Mouse (Mus musculus) forebrain, embryonic 11.5 days (tissue): ENCODE measurements at regions not wholly inside any gene's neighbourhood (a gene's known extent, or its start where the extent isn't known, plus 50 kb on each side); places are given as distances from the start of the nearest gene placed in this dataset.

Experiments
- ATAC-seq: fragments of 200-750 bp; cut with Nextera tagmentation; replicated peaks from 2 replicates; pipeline ENCODE4 v1.8.0; 2017; ENCODE audit warnings: moderate TSS enrichment; ENCODE audit not compliant: low FRiP score
- DNase-seq: peaks from one replicate; pipeline ENCODE4 v3.0.0-alpha.2; 2017; ENCODE audit warnings: low spot score
- H3K27ac ChIP-seq: fragments of 300-500 bp; sonication (generic); 2 replicates; pipeline ENCODE4 v1.5.1; 2014; ENCODE audit warnings: low read depth, low read length
- H3K27me3 ChIP-seq: fragments of 300-500 bp; sonication (generic); 2 replicates; pipeline ENCODE4 v1.6.1; 2014; ENCODE audit warnings: mild to moderate bottlenecking, low read length, mixed read lengths; ENCODE audit not compliant: control insufficient read depth, insufficient read depth
- H3K36me3 ChIP-seq: fragments of 300-500 bp; sonication (generic); 2 replicates; pipeline ENCODE4 v1.6.1; 2014; ENCODE audit warnings: mild to moderate bottlenecking, low read length, moderate library complexity, mixed read lengths; ENCODE audit not compliant: control insufficient read depth, insufficient read depth
- H3K4me1 ChIP-seq: fragments of 300-500 bp; sonication (generic); replicated peaks from 2 replicates; pipeline ENCODE4 v1.6.1; 2014; ENCODE audit warnings: low read length, mixed read lengths; ENCODE audit not compliant: control insufficient read depth, insufficient read depth
- H3K4me2 ChIP-seq: fragments of 300-500 bp; sonication (generic); 2 replicates; pipeline ENCODE4 v1.6.1; 2014; ENCODE audit warnings: low read depth, mild to moderate bottlenecking, low read length, moderate library complexity, mixed read lengths; ENCODE audit not compliant: severe bottlenecking
- H3K4me3 ChIP-seq: fragments of 300-500 bp; sonication (generic); 2 replicates; pipeline ENCODE4 v1.5.1; 2014; ENCODE audit warnings: low read depth, low read length
- H3K9ac ChIP-seq: fragments of 300-500 bp; sonication (generic); 2 replicates; pipeline ENCODE4 v1.6.1; 2014; ENCODE audit warnings: low read length
- H3K9me3 ChIP-seq: fragments of 300-500 bp; sonication (generic); 2 replicates; pipeline ENCODE4 v1.6.1; 2016; ENCODE audit warnings: low read length, mixed read lengths; ENCODE audit not compliant: control insufficient read depth
- WGBS: fragments of 180-500 bp; shearing (Covaris S2); extraction: QIAGEN DNeasy Blood & Tissue Kit; methylation state at CpG from one replicate; pipeline ENCODE4 v1.1.7; 2014; 5-methylcytosine and 5-hydroxymethylcytosine counted together

GRCm38 (mm10) chr13:101017041-101017440 lies 183.8 kb upstream of the Slc30a5 start:
- H3K27me3 ChIP-seq, result no peaks in the 10 kb centered on the region
- H3K4me3 ChIP-seq, result no peak overlapping the region
- H3K4me2 ChIP-seq, result no peak overlapping the region
- H3K36me3 ChIP-seq, result no peaks in the 10 kb centered on the region
- no peak overlapping the region for H3K27ac ChIP-seq
- DNase-seq (no peak), ATAC-seq (no peak)
- no peak overlapping the region for H3K9ac ChIP-seq
- 76% methylated on average over 6 of the region's 6 CpGs for WGBS
- H3K4me1 ChIP-seq, result no peaks in the 10 kb centered on the region
- no peaks in the 10 kb centered on the region for H3K9me3 ChIP-seq

- WGBS, result 70% methylated on average over 1 of the region's 1 CpGs
Measured at GRCm38 (mm10) chr13:101016181-101016580, 183.0 kb upstream of the Slc30a5 start.

GRCm38 (mm10) chr13:101015435-101015834 lies 182.2 kb upstream of the Slc30a5 start:
- no peaks in the 10 kb centered on the region for H3K4me1 ChIP-seq
- no peak overlapping the region for H3K4me3 ChIP-seq
- WGBS, result 79% methylated on average over 3 of the region's 3 CpGs
- no peaks in the 10 kb centered on the region for H3K27me3 ChIP-seq
- no peak overlapping the region for H3K9ac ChIP-seq
- H3K36me3 ChIP-seq, result no peaks in the 10 kb centered on the region
- ATAC-seq (no peak), DNase-seq (no peak)
- H3K9me3 ChIP-seq, result no peaks in the 10 kb centered on the region
- H3K27ac ChIP-seq, result 0 out of 2 replicates have a peak overlapping the region, but pooled peaks have one; percentile 6
- H3K4me2 ChIP-seq, result no peak overlapping the region

More at GRCm38 (mm10) chr13:101016181-101016580, 183.0 kb upstream of the Slc30a5 start:
- H3K27me3 ChIP-seq, result no peaks in the 10 kb centered on the region
- no peak overlapping the region for H3K4me2 ChIP-seq
- no peak for ATAC-seq
- no peaks in the 10 kb centered on the region for H3K9me3 ChIP-seq
- H3K36me3 ChIP-seq, result no peaks in the 10 kb centered on the region
- no peaks in the 10 kb centered on the region for H3K4me1 ChIP-seq
- no peak overlapping the region for H3K9ac ChIP-seq
- no peak overlapping the region for H3K27ac ChIP-seq
- H3K4me3 ChIP-seq, result no peak overlapping the region
- no peak for DNase-seq

GRCm38 (mm10) chr13:101013604-101014003 lies 180.4 kb upstream of the Slc30a5 start:
- no peak for ATAC-seq

DNA sequence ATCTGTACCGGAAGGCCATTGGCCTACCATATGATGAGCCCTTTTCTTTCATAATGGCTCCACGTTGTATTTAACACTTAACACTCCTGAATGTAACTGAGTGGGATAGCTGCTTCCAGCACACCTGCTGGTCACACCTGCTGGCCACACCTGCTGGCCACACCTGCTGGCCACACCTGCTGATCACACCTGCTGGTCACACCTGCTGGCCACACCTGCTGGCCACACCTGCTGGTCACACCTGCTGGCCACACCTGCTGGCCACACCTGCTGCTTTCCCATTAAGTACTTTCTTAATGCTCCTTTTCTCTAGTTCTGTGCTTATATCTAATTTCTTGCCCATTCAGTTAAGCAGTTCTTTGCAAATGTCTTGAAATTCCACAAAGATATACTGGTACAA lies 157.4 kb upstream of the Slc30a5 start:
- no peaks in the 10 kb centered on the region for H3K9me3 ChIP-seq
- H3K9ac ChIP-seq, result no peak overlapping the region
- H3K4me3 ChIP-seq, result no peak overlapping the region
- DNase-seq (no peak), ATAC-seq (no peak)
- H3K4me1 ChIP-seq, result no peaks in the 10 kb centered on the region
- 87% methylated on average over 2 of the region's 2 CpGs for WGBS
- H3K27me3 ChIP-seq, result no peaks in the 10 kb centered on the region
- no peak overlapping the region for H3K27ac ChIP-seq
- no peak overlapping the region for H3K4me2 ChIP-seq
- no peaks in the 10 kb centered on the region for H3K36me3 ChIP-seq

More at GRCm38 (mm10) chr13:101013604-101014003, 180.4 kb upstream of the Slc30a5 start:
- WGBS, result 93% methylated on average over 2 of the region's 2 CpGs
- H3K4me1 ChIP-seq, result no peaks in the 10 kb centered on the region
- no peak overlapping the region for H3K9ac ChIP-seq
- no peak for DNase-seq
- no peaks in the 10 kb centered on the region for H3K9me3 ChIP-seq
- H3K36me3 ChIP-seq, result no peaks in the 10 kb centered on the region
- no peaks in the 10 kb centered on the region for H3K27me3 ChIP-seq
- H3K4me2 ChIP-seq, result no peak overlapping the region
- H3K4me3 ChIP-seq, result no peak overlapping the region
- H3K27ac ChIP-seq, result no peak overlapping the region

- H3K9me3 ChIP-seq, result no peaks in the 10 kb centered on the region
- H3K27me3 ChIP-seq, result no peaks in the 10 kb centered on the region
- 71% methylated on average over 13 of the region's 13 CpGs for WGBS
- no peak for DNase-seq
- no peak overlapping the region for H3K4me2 ChIP-seq
- no peak overlapping the region for H3K27ac ChIP-seq
- H3K9ac ChIP-seq, result no peak overlapping the region
- ATAC-seq, result no peak
- H3K4me1 ChIP-seq, result no peaks in the 10 kb centered on the region
- H3K4me3 ChIP-seq, result no peak overlapping the region
- no peaks in the 10 kb centered on the region for H3K36me3 ChIP-seq
Measured at GRCm38 (mm10) chr13:100988671-100989531, 155.7 kb upstream of the Slc30a5 start.

- H3K27me3 ChIP-seq, result no peaks in the 10 kb centered on the region
- H3K9ac ChIP-seq, result no peak overlapping the region
- WGBS, result 89% methylated on average over 5 of the region's 5 CpGs
- no peak overlapping the region for H3K4me3 ChIP-seq
- no peaks in the 10 kb centered on the region for H3K4me1 ChIP-seq
- H3K4me2 ChIP-seq, result no peak overlapping the region
- ATAC-seq (no peak), DNase-seq (no peak)
- H3K27ac ChIP-seq, result no peak overlapping the region
- no peaks in the 10 kb centered on the region for H3K9me3 ChIP-seq
- H3K36me3 ChIP-seq, result no peaks in the 10 kb centered on the region
Measured at GRCm38 (mm10) chr13:100988116-100988515, 154.9 kb upstream of the Slc30a5 start.

DNA sequence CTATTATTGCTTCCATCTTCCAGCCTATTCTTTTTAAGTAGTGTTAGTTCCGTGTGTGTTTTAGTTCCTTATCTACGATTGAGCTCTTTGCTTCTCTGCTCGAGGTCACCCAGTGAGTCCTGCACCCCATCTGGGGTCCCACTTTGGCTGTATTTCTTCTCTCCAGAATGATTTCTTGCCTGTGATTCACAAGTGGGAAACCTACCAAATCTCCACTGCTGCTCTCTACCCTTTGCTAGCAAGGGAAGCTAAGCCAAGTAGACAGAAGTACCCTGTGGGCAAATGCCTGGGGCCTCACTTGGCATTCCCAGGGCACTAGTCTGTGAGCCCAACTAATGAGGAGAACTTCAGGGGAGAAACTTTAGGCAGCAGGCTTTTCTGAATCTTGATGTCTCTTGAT lies 142.5 kb upstream of the Slc30a5 start:
- Histone ChIP-seq H3K27me3 (no peaks in the 10 kb centered on the region), H3K4me3 (no peak overlapping the region), H3K9me3 (no peaks in the 10 kb centered on the region), H3K27ac (no peak overlapping the region), H3K9ac (no peak overlapping the region), H3K4me2 (no peak overlapping the region), H3K36me3 (no peaks in the 10 kb centered on the region), H3K4me1 (no peaks in the 10 kb centered on the region)
- DNase-seq, result no peak
- whole genome bisulfite sequencing, result 83% methylated on average over 3 of the region's 3 CpGs
- ATAC-seq, result no peak
